Mouse (Mus musculus): ENCODE data around the gene Adgrb2.

Gene Adgrb2

GRCm38 (mm10) chr4:129987825-129988504 is 3.3 kb downstream of the Adgrb2 start:
- no peak for DNase-seq (ENCODE audit: low read depth, low spot score)

GRCm38 (mm10) chr4:129989925-129990324 is 5.3 kb downstream of the Adgrb2 start:
- no peak for DNase-seq (ENCODE audit: low read depth, low spot score)

- no peak for DNase-seq (ENCODE audit: low read depth, low spot score)
Measured at GRCm38 (mm10) chr4:129992720-129993119, 8.1 kb downstream of the Adgrb2 start.

- no peak for DNase-seq (ENCODE audit: low read depth, low spot score)
Measured at GRCm38 (mm10) chr4:129993213-129993612, 8.5 kb downstream of the Adgrb2 start.

- DNase-seq (ENCODE audit: low read depth, low spot score) = no peak
Measured at GRCm38 (mm10) chr4:129993944-129994695, 9.4 kb downstream of the Adgrb2 start.

GRCm38 (mm10) chr4:129994728-129995127 is 10.1 kb downstream of the Adgrb2 start:
- DNase-seq (ENCODE audit: low read depth, low spot score) = no peak

GRCm38 (mm10) chr4:129995255-129995654 is 10.6 kb downstream of the Adgrb2 start:
- DNase-seq (ENCODE audit: low read depth, low spot score) = no peak

- no peak for DNase-seq (ENCODE audit: low read depth, low spot score)
Measured at GRCm38 (mm10) chr4:129996015-129996414, 11.3 kb downstream of the Adgrb2 start.

GRCm38 (mm10) chr4:129998124-129998523 is 13.5 kb downstream of the Adgrb2 start:
- DNase-seq (ENCODE audit: low read depth, low spot score) = no peak

- DNase-seq (ENCODE audit: low read depth, low spot score) = no peak
Measured at GRCm38 (mm10) chr4:130001710-130002109, 17.0 kb downstream of the Adgrb2 start.

GRCm38 (mm10) chr4:130002157-130002556 is 17.5 kb downstream of the Adgrb2 start:
- DNase-seq (ENCODE audit: low read depth, low spot score) = no peak

GRCm38 (mm10) chr4:130005593-130005992 is 20.9 kb downstream of the Adgrb2 start:
- no peak for DNase-seq (ENCODE audit: low read depth, low spot score)

GRCm38 (mm10) chr4:130006533-130006932 is 21.9 kb downstream of the Adgrb2 start:
- no peak for DNase-seq (ENCODE audit: low read depth, low spot score)

GRCm38 (mm10) chr4:130009043-130009442 is 24.4 kb downstream of the Adgrb2 start:
- no peak for DNase-seq (ENCODE audit: low read depth, low spot score)

- no peak for DNase-seq (ENCODE audit: low read depth, low spot score)
Measured at GRCm38 (mm10) chr4:130010723-130011122, 26.1 kb downstream of the Adgrb2 start.

GRCm38 (mm10) chr4:130012234-130012633 is 27.6 kb downstream of the Adgrb2 start:
- no peak for DNase-seq (ENCODE audit: low read depth, low spot score)

- DNase-seq (ENCODE audit: low read depth, low spot score) = no peak
Measured at GRCm38 (mm10) chr4:130013111-130013510, 28.4 kb downstream of the Adgrb2 start.

- DNase-seq (ENCODE audit: low read depth, low spot score) = no peak
Measured at GRCm38 (mm10) chr4:130016010-130016409, 31.3 kb downstream of the Adgrb2 start.

- DNase-seq (ENCODE audit: low read depth, low spot score) = no peak
Measured at GRCm38 (mm10) chr4:130017036-130017674, 32.5 kb downstream of the Adgrb2 start.

GRCm38 (mm10) chr4:130022952-130023351 is 38.3 kb downstream of the Adgrb2 start:
- DNase-seq (ENCODE audit: low read depth, low spot score) = no peak

GRCm38 (mm10) chr4:130023511-130024231 is 39.0 kb downstream of the Adgrb2 start:
- no peak for DNase-seq (ENCODE audit: low read depth, low spot score)

GRCm38 (mm10) chr4:130025544-130025943 is 40.9 kb downstream of the Adgrb2 start:
- no peak for DNase-seq (ENCODE audit: low read depth, low spot score)

All from retina, postnatal 7 days (tissue).